Mouse (Mus musculus): ENCODE data around the gene Cdc42bpb. TPM values are rescaled to one million over a fixed set of nuclear protein-coding genes. Genes with fewer than 3 reads are reported as not detected.

Gene Cdc42bpb
- polyA plus RNA-seq, 1 experiment from 2014 or later, result 40.0 TPM

DNA sequence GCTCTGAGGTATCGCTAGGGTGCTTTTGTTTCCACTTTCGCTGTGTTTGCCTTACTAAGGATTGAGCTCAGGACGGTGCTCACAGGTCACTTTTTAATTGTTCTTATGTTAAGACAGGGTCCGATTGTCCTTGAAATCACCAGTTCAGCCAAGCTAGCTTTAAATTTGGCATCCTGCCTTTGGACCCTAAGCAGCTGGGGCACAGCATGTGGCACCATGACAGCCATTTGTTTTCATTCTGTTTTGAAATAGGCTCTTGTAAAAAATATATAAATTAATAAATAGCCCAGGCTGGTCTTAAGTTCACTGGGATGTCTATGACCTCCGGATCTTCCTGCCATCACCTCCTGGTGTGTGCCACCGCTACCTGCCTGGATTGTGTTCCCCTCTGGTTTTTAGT lies 132.4 kb downstream of the Cdc42bpb start:
- WGBS, result 83% methylated on average over 6 of the region's 6 CpGs

DNA sequence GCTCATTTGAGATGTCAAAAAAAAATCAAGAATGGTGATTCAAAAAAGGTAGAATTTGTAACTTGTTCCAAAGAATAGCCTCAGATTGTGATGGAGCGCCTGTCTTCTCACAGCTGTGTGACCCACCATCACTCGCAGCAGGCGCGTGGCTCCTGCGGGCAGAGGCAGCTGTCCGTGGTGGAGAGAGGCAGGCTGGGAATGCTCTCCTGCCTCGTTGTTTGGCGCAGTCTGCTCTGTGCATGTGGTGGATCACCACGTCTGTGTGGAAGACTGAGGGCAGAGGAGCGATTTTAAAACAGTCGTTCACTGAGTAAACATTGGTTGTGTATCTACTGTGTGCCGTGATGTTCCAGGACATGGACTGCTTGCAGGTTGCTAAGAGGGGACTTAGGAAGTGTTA lies 133.8 kb downstream of the Cdc42bpb start:
- 89% methylated on average over 12 of the region's 12 CpGs for WGBS
- H3K4me3 ChIP-seq (replicated peaks), result no peak overlapping the region
- no peaks in the 10 kb centered on the region for H3K9me3 ChIP-seq (replicated peaks)
- no peak overlapping the region for H3K9ac ChIP-seq
- H3K4me2 ChIP-seq, result no peak overlapping the region
- no peak overlapping the region for H3K27ac ChIP-seq
- peaks cover 15% of the 10 kb centered on the region for H3K4me1 ChIP-seq
- peaks cover 70% of the 10 kb centered on the region for H3K36me3 ChIP-seq
- no peak for ATAC-seq (replicated peaks; ENCODE audit: low FRiP score)
- H3K27me3 ChIP-seq, result no peaks in the 10 kb centered on the region

More for the DNA sequence above, 132.4 kb downstream of the Cdc42bpb start:
- Histone ChIP-seq H3K27ac (no peak overlapping the region), H3K36me3 (peaks cover 70% of the 10 kb centered on the region), H3K9me3 (replicated peaks) (no peaks in the 10 kb centered on the region), H3K4me3 (replicated peaks) (no peak overlapping the region), H3K4me1 (peaks cover 5% of the 10 kb centered on the region), H3K9ac (no peak overlapping the region), H3K4me2 (no peak overlapping the region), H3K27me3 (no peaks in the 10 kb centered on the region)
- no peak for ATAC-seq (replicated peaks; ENCODE audit: low FRiP score)

Other genes starting within 250 kb of the Cdc42bpb start
- gene Traf3, start 211.3 kb downstream of the Cdc42bpb start, polyA plus RNA-seq (2015; fragmentation: Nextera tagmentation; extraction: Ambion mirVana), result 10.1 and 11.6 TPM in 2 replicates
- gene 4930595D18Rik, start 193.2 kb downstream of the Cdc42bpb start, polyA plus RNA-seq (2015; fragmentation: Nextera tagmentation; extraction: Ambion mirVana), result not detected in 2 replicates
- 43.7 and 43.9 TPM in 2 replicates for gene Amn, start 106.6 kb downstream of the Cdc42bpb start, polyA plus RNA-seq (2015; fragmentation: Nextera tagmentation; extraction: Ambion mirVana)
- gene Lbhd2, start 29.1 kb upstream of the Cdc42bpb start, polyA plus RNA-seq (2015; fragmentation: Nextera tagmentation; extraction: Ambion mirVana), result 5.5 and 7.0 TPM in 2 replicates
- 16.8 and 17.8 TPM in 2 replicates for gene Exoc3l4, start 39.3 kb upstream of the Cdc42bpb start, polyA plus RNA-seq (2015; fragmentation: Nextera tagmentation; extraction: Ambion mirVana)
- 19.5 and 22.9 TPM in 2 replicates for gene Tnfaip2, start 64.8 kb upstream of the Cdc42bpb start, polyA plus RNA-seq (2015; fragmentation: Nextera tagmentation; extraction: Ambion mirVana)
- gene Gm266, start 108.1 kb upstream of the Cdc42bpb start, polyA plus RNA-seq (2015; fragmentation: Nextera tagmentation; extraction: Ambion mirVana), result 91.7 and 93.3 TPM in 2 replicates
- gene Eif5, start 160.3 kb upstream of the Cdc42bpb start, polyA plus RNA-seq (2015; fragmentation: Nextera tagmentation; extraction: Ambion mirVana), result 577 and 624 TPM in 2 replicates
- 39.7 and 50.3 TPM in 2 replicates for gene Mark3, start 196.8 kb upstream of the Cdc42bpb start, polyA plus RNA-seq (2015; fragmentation: Nextera tagmentation; extraction: Ambion mirVana)